Mouse (Mus musculus) MEL (cell line): ENCODE results near the gene Tnfrsf12a. TPM values are rescaled to one million over a fixed set of nuclear protein-coding genes. Genes with fewer than 3 reads are reported as not detected.

Experiments
- DNase-seq: peaks from one replicate; pipeline ENCODE4 v3.0.0; 2011; ENCODE audit warnings: low read depth, low spot score
- H3K27ac ChIP-seq: 2 replicates; pipeline ENCODE4 v1.5.1; 2012; ENCODE audit warnings: low read depth, mild to moderate bottlenecking, control low read depth, low read length, moderate library complexity; ENCODE audit not compliant: control insufficient read depth
- H3K27me3 ChIP-seq, 2 experiments: fragments of 150-350 bp in 1 of 2; sonication (generic) in 1 of 2; 2 replicates each; pipeline ENCODE4 v1.6.1; 2012; ENCODE audit warnings: low read length in 2 of 2, mild to moderate bottlenecking in 2 of 2, improper control_type of control experiment in 1 of 2, moderate library complexity in 1 of 2; ENCODE audit not compliant: insufficient read depth in 2 of 2, control insufficient read depth in 1 of 2
- H3K36me3 ChIP-seq, 2 experiments: 2 replicates each; pipeline ENCODE4 v1.6.1; 2012 to 2014; ENCODE audit warnings: low read length in 2 of 2, improper control_type of control experiment in 1 of 2, inconsistent platforms in 1 of 2, mild to moderate bottlenecking in 1 of 2; ENCODE audit not compliant: insufficient read depth in 2 of 2, control insufficient read depth in 1 of 2
- H3K4me1 ChIP-seq, 2 experiments: fragments of 150-350 bp in 1 of 2; sonication (generic) in 1 of 2; 2 replicates each; pipeline ENCODE4 v1.6.1; 2012; ENCODE audit warnings: low read length in 2 of 2, improper control_type of control experiment in 1 of 2, mild to moderate bottlenecking in 1 of 2; ENCODE audit not compliant: insufficient read depth in 2 of 2, control insufficient read depth in 1 of 2
- H3K4me3 ChIP-seq, 2 experiments: fragments of 150-350 bp in 1 of 2; sonication (generic) in 1 of 2; 2 replicates each; pipeline ENCODE4 v1.5.1; 2012; ENCODE audit warnings: low read depth in 2 of 2, low read length in 2 of 2, mild to moderate bottlenecking in 2 of 2, moderate library complexity in 2 of 2, control low read depth in 1 of 2, improper control_type of control experiment in 1 of 2; ENCODE audit not compliant: control insufficient read depth in 1 of 2, insufficient read depth in 1 of 2
- H3K79me2 ChIP-seq: 2 replicates; pipeline ENCODE4 v1.6.1; 2012; ENCODE audit warnings: mild to moderate bottlenecking, low read length, moderate library complexity; ENCODE audit not compliant: control insufficient read depth, poor library complexity, insufficient read depth
- H3K9ac ChIP-seq: 2 replicates; pipeline ENCODE4 v1.6.1; 2012; ENCODE audit warnings: low read depth, mild to moderate bottlenecking, control low read depth, low read length, moderate library complexity; ENCODE audit not compliant: control insufficient read depth, poor library complexity, severe bottlenecking
- H3K9me3 ChIP-seq: fragments of 150-350 bp; sonication (generic); replicated peaks from 2 replicates; pipeline ENCODE4 v1.6.1; 2012; ENCODE audit warnings: mild to moderate bottlenecking, low read length, improper control_type of control experiment, moderate library complexity; ENCODE audit not compliant: insufficient read depth
- CHD1 ChIP-seq: IDR thresholded peaks from 2 replicates; pipeline ENCODE4 v1.6.1; 2012; ENCODE audit warnings: low read depth, mild to moderate bottlenecking, inconsistent platforms, low read length, improper control_type of control experiment
- CHD2 ChIP-seq: IDR thresholded peaks from 2 replicates; pipeline ENCODE4 v1.6.1; 2011; ENCODE audit warnings: low read length, improper control_type of control experiment
- E2F4 ChIP-seq: IDR thresholded peaks from 2 replicates; pipeline ENCODE4 v1.6.1; 2011; ENCODE audit warnings: low read depth, low read length, improper control_type of control experiment, borderline replicate concordance
- ELF1 ChIP-seq: IDR thresholded peaks from 2 replicates; pipeline ENCODE4 v1.6.1; 2014; ENCODE audit warnings: low read depth, mild to moderate bottlenecking, inconsistent platforms, low read length, improper control_type of control experiment, moderate library complexity
- GABPA ChIP-seq: IDR thresholded peaks from 2 replicates; pipeline ENCODE4 v1.6.1; 2012; ENCODE audit warnings: low read depth, mild to moderate bottlenecking, inconsistent platforms, low read length, improper control_type of control experiment, moderate library complexity
- GATA1 ChIP-seq: IDR thresholded peaks from 2 replicates; pipeline ENCODE4 v1.6.1; 2011; ENCODE audit warnings: low read depth, low read length, improper control_type of control experiment
- HCFC1 ChIP-seq: IDR thresholded peaks from 2 replicates; pipeline ENCODE4 v1.6.1; 2012; ENCODE audit warnings: low read depth, mild to moderate bottlenecking, inconsistent platforms, low read length, improper control_type of control experiment, moderate library complexity
- MAFK ChIP-seq: IDR thresholded peaks from 2 replicates; pipeline ENCODE4 v1.6.1; 2011; ENCODE audit warnings: low read depth, mild to moderate bottlenecking, low read length, improper control_type of control experiment, borderline replicate concordance
- MAX ChIP-seq: IDR thresholded peaks from 2 replicates; pipeline ENCODE4 v1.6.1; 2011; ENCODE audit warnings: low read length, improper control_type of control experiment
- MEF2A ChIP-seq: IDR thresholded peaks from 2 replicates; pipeline ENCODE4 v1.6.1; 2014; ENCODE audit warnings: low read depth, mild to moderate bottlenecking, inconsistent platforms, low read length, improper control_type of control experiment; ENCODE audit not compliant: poor library complexity, insufficient replicate concordance, severe bottlenecking; ENCODE audit errors: extremely low read depth
- MYC ChIP-seq: IDR thresholded peaks from 2 replicates; pipeline ENCODE4 v1.6.1; 2011; ENCODE audit warnings: low read depth, mild to moderate bottlenecking, low read length, improper control_type of control experiment, moderate library complexity
- POLR2AphosphoS2 ChIP-seq: IDR thresholded peaks from 2 replicates; pipeline ENCODE4 v1.6.1; 2011; ENCODE audit warnings: low read length, improper control_type of control experiment
- SIN3A ChIP-seq: IDR thresholded peaks from 2 replicates; pipeline ENCODE4 v1.6.1; 2012; ENCODE audit warnings: low read length, improper control_type of control experiment, inconsistent platforms
- TAL1 ChIP-seq: IDR thresholded peaks from 2 replicates; pipeline ENCODE4 v1.6.1; 2012; ENCODE audit warnings: mild to moderate bottlenecking, inconsistent platforms, low read length, moderate library complexity, mixed read lengths
- TBP ChIP-seq: IDR thresholded peaks from 2 replicates; pipeline ENCODE4 v1.8.0; 2011; ENCODE audit warnings: low read depth, low read length, improper control_type of control experiment
- UBTF ChIP-seq: IDR thresholded peaks from 2 replicates; pipeline ENCODE4 v1.6.1; 2012; ENCODE audit warnings: low read depth, mild to moderate bottlenecking, inconsistent platforms, low read length, improper control_type of control experiment, moderate library complexity, borderline replicate concordance; ENCODE audit not compliant: insufficient read depth
- USF1 ChIP-seq: IDR thresholded peaks from 2 replicates; pipeline ENCODE4 v1.6.1; 2014; ENCODE audit warnings: low read depth, mild to moderate bottlenecking, inconsistent platforms, low read length, improper control_type of control experiment, moderate library complexity
- ZC3H11A ChIP-seq: IDR thresholded peaks from 2 replicates; pipeline ENCODE4 v1.6.1; 2012; ENCODE audit warnings: low read depth, mild to moderate bottlenecking, inconsistent platforms, low read length, improper control_type of control experiment
- ZKSCAN1 ChIP-seq: IDR thresholded peaks from 2 replicates; pipeline ENCODE4 v1.6.1; 2012; ENCODE audit warnings: low read depth, mild to moderate bottlenecking, inconsistent platforms, low read length, improper control_type of control experiment, moderate library complexity
- ZMIZ1 ChIP-seq: IDR thresholded peaks from 2 replicates; pipeline ENCODE4 v1.6.1; 2012; ENCODE audit warnings: low read depth, mild to moderate bottlenecking, inconsistent platforms, low read length, improper control_type of control experiment, moderate library complexity
- ZNF384 ChIP-seq: IDR thresholded peaks from 2 replicates; pipeline ENCODE4 v1.6.1; 2012; ENCODE audit warnings: low read depth, mild to moderate bottlenecking, inconsistent platforms, low read length, improper control_type of control experiment
- polyA plus RNA-seq, 2 experiments: library from polyadenylated mRNA; stranded (reverse) in 1 of 2; unstranded in 1 of 2; fragments of >175 nt in 1 of 2; fragments of >200 nt in 1 of 2; gene quantifications; 2 replicates each; pipeline versions ENCODE4 v1.2.1 to v1.2.4; 2012; ENCODE audit warnings: low replicate concordance in 2 of 2, low read depth in 1 of 2; ENCODE audit not compliant: insufficient read length in 2 of 2, insufficient read depth in 1 of 2, missing spikeins in 1 of 2
- total RNA-seq: library from RNA; depleted of rRNA; stranded (reverse); fragments of 300-350 nt; gene quantifications from 2 replicates; pipeline ENCODE4 v1.2.3, GENCODE M21; 2012

Gene Tnfrsf12a
- total and polyA plus RNA-seq, 3 experiments: 14.7 to 18.8 TPM; not detected in 1

- peak; percentile 75 for DNase-seq
- Histone ChIP-seq H3K36me3 (peaks cover 0 to 16% of the 10 kb centered on the region in 2 experiments; a peak in 2 of 4 replicates), H3K4me1 (peaks cover 2 to 21% of the 10 kb centered on the region in 2 experiments; a peak in 3 of 4 replicates), H3K4me3 (peak overlapping the region; percentile 60 to 65), H3K9ac (peak overlapping the region; percentile 85), H3K79me2 (peaks cover 8% of the 10 kb centered on the region), H3K27me3 (no peaks in the 10 kb centered on the region), H3K27ac (peak overlapping the region; percentile 77), H3K9me3 (no peaks in the 10 kb centered on the region)
- TF ChIP-seq ELF1 (0 out of 2 replicates have a peak, but pooled peaks have one; percentile 4), TBP (no peak), GABPA (no peak), E2F4 (peak; percentile 38; the same call in 1 of the 2 replicates)
These were observed 48.2 kb upstream of the Tnfrsf12a start for GRCm38 (mm10) chr17:23725477-23725876.

- TF ChIP-seq POLR2AphosphoS2 (no peak), CHD2 (no peak), ZMIZ1 (no peak), MEF2A (no peak), MAFK (no peak), ELF1 (no peak), TAL1 (no peak), SIN3A (no peak), HCFC1 (no peak), CHD1 (no peak), UBTF (no peak), MAX (no peak), ZNF384 (no peak), GABPA (no peak), ZKSCAN1 (no peak), MYC (no peak), USF1 (no peak), ZC3H11A (no peak), GATA1 (no peak)
- TF ChIP-seq, all 39 proteins: peak for 0
- DNase-seq: no peak
These were observed 45.3 kb upstream of the Tnfrsf12a start, which contains the start of gene 1520401A03Rik for GRCm38 (mm10) chr17:23722376-23723125. TSS of gene 1520401A03Rik (minus strand) at chr17:23722783.

More at GRCm38 (mm10) chr17:23722376-23723125, 45.3 kb upstream of the Tnfrsf12a start, which contains the start of gene 1520401A03Rik:
- Histone ChIP-seq H3K36me3 (peaks cover 0 to 9% of the 10 kb centered on the region in 2 experiments; a peak in 2 of 4 replicates), H3K9ac (no peak within 1 kb of the TSS), H3K9me3 (no peaks in the 10 kb centered on the region), H3K27ac (no peak within 1 kb of the TSS), H3K27me3 (peaks cover 0 to 3% of the 10 kb centered on the region in 2 experiments; a peak in 2 of 4 replicates), H3K4me3 (no peak within 1 kb of the TSS), H3K4me1 (peaks cover 2 to 16% of the 10 kb centered on the region in 2 experiments; a peak in 3 of 4 replicates), H3K79me2 (peaks cover 8% of the 10 kb centered on the region)
